Mouse (Mus musculus) spleen, postnatal 36 days (tissue): ENCODE results near the gene Dnah5.

Source experiments
- DNase-seq, 2 experiments: peaks; one replicate each; pipeline ENCODE4 v3.0.0; 2022; ENCODE audit warnings: low spot score in 2 of 2, mixed read lengths in 1 of 2

Dnah5 gene

DNA sequence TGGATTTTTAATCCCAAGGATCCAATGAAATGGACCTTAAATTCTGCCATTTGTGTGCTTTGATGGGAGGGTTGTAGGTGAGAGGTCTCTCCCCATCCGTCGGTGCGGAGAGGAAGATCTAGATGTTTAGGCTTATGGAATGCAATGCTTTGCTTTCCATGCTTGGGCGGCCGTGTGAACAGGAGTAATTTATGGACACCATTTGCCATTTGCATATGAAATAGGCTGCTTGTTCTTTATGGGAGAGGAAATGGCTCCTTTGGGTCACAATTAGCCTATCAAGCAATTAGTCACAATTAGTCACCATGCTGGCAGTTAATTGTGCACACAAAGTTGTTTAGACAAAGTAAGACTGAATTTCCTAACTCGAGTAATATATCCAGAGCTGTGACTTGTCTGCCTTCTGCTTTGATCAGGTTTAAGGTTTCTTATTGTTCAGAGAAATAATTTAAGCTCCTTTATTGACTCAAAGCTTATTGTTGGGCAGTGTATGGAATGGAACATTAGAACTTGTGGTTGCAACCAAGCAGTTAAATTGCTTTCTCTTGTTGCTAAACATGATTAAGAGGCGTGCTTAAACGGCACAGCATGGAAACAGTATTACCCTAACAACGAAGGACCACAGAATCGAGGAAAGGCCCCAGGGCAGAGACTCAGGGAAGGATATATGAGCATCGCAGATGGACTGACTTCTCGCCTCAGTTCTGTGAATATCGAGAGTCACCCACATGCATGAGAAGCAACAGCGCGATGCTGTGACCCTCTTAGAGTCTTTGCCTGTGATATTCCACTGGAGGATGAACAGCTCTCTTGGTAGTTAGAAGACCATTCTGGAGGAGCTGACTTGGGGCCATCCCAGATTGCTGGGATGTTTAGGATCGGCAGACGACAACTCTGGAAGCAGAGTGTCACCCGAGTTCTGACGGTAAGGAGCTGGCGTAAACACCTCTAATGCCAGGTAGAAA is at the start of gene Dnah5:
TSS of gene Dnah5 (plus strand) at position 642 of the 965 bp plus-strand sequence.
- DNase-seq = no peak

DNA sequence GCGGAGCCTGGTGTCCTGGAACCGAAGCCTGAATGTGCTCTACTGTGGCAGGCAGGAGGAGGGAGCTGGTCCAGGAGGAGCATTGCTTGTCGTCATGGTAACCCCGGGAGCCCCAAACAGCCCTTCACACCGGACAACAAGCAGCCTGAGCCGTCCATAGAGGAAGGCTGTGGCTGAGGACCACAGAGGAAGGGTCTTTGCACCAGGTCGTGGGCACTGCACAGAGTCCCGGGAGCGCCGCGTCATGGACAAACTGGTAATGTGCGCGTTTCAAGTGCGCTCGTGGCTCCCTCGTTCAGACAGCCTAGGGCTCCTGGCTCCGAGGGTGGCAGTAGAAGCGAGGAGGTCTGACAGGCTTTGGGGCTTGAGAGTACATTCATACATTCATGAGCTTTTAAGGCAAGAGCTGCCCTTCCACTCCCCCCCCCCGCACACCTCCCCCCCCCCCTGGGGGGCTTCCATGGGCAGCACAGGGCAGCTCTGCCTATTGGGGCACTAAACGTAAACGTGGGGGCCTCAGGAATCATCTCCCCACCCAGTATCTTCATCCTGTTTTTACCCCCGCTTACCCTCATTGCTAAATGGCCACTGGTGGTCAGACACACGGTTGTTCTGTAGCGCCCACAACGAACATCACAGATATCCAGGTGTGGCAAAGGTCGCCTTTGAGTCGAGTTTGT is 48.6 kb upstream of the Dnah5 start:
- no peak for DNase-seq

DNA sequence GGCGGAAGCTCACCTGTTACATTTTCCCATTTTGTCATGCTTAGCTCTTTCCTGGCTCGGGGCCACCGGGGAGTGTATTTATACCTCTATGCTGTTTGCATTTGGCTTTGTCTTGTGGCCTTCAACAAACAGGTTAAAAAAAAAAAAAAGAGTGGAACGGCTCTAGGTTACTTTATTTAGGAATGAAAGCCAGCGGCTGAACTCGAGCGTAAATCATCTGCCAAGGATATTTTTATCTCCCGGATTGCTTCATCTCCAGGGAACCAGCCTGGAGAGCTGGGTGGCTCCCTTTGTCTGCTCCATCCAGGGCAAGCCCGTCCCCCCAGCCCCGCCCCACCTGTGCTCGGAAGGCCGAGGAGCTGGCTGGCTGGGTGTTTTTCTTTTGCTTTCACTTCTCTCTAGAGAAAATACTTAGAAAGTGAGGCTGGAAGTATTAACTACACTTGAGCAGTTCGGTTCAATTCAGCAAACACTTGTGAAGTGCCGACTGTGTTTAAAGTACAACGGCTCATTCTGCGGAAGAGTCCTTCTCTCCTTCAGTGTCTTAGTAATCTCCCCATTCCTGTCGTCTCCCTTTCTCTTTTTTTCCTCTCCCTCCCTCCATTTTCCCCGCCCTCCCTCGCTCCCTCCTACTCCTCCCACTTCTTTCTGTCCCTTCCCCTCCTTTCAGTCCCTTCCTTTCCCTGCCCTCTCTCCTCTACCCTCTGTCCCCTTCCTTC is 44.6 kb upstream of the Dnah5 start:
- peak; percentile 36 to 49 for DNase-seq

DNA sequence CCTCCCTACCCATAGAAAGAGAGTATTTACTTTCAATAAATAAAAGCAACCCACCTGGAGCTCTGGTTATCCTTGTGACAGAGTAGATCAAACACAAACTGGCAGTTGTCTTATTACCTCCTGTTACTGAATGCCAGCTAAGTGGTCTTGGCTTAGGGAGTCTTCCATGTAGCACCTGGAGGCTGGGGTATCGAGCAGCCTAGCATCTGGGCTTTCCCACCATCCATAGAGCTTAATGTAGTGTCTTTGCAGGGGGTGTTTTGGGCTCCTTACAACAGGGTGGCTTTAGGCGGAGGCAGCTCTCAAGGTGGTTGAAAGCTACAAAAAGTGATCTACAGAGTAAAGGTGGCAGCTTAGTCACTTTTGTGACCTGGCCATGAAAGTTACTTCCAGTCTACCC is 41.3 kb upstream of the Dnah5 start:
- DNase-seq = no peak

DNA sequence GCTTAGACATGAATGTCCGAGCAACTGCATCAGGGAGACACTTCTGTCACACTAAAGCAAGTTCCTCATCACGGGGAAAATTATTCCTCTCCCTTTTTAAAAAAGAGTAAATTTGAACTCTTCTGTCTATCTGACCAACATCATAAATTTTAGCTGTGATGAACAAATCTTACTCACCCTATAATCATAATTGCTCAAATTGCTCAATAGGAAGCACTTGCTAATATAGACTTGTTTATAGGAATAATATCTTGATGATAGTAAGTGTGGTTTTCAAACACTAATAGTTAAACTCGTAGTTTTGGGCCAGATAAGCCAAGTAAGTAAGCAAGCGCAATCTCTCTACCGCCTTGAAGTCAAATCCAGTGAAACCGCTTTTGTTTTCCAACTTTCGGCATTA is 38.3 kb upstream of the Dnah5 start:
- DNase-seq = no peak

DNA sequence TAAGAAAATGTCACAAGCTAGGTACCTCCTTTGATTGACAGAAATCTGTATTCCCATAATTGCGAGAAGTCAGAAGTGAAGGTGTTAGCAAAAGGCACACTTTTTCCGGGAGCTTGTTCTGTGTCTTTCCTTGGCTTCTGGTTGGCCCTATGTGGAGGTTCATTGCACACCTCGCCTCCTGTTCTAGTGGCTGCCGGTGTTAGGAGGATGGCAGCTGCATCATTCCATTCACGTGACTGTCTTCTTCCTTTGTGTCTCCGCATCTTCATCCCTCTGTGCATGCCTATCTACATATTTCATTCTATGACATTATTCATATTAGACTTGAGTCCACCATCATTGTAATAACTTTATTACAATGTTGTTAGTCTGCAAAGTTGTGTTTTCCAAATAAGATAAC is 37.5 kb upstream of the Dnah5 start:
- DNase-seq = no peak

DNA sequence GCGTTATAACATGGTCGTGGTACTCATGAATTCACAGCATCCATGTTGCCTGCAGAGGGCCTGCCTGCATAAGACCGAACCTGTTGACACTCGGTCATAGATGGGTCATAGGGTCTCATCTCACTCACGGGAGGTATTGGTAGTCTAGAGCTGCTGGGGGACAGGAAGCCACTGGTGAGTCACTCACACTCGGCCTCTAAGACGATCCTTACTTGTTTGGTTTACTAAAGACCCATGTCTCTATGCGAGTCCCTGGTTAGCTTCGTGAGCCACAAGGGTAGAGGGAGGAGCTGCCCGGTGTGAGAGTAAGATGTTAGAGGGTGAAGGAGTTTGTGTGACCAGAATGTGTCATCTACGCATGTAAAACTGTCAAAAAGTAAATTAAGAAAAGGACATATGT is 24.6 kb upstream of the Dnah5 start:
- DNase-seq = no peak

DNA sequence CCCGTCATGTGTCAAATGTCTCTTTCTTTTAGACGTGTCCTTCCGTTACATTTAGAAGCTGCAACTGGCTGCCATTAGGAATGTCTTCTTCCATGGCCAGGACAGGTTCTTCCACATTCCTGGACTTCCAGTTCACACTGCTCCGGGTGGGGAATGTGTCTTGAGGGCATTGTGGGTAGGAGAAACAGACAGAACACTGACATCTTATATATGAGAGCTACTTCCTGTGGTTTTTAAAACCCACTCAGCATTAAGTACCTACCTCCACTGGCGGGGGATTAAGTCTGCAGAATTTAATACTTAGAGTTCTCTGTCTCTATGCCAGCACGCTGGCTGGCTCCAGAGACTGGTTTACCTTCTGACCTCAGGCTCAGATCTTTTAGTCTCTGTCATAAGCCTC is 24.0 kb upstream of the Dnah5 start:
- DNase-seq = no peak

DNA sequence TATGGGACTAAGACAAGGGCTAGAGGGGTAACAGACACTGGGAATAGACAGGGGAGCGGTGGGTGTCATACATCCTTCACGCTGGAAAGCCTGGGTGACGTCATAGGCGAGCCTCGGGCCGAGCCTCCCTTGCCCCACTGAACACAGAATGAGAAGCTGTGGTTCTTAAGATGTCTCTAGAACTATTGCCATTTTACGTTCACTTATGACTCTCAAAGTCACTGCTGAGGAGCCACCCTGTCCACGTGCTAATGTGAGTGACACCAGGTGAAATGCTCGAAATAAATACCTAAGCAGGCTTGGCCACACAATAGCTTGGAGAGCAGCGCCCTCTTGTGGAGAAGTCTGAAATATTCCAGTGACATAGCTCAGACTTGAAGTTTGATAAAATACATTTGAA is 21.7 kb upstream of the Dnah5 start:
- peak; percentile 39 to 55 for DNase-seq

DNA sequence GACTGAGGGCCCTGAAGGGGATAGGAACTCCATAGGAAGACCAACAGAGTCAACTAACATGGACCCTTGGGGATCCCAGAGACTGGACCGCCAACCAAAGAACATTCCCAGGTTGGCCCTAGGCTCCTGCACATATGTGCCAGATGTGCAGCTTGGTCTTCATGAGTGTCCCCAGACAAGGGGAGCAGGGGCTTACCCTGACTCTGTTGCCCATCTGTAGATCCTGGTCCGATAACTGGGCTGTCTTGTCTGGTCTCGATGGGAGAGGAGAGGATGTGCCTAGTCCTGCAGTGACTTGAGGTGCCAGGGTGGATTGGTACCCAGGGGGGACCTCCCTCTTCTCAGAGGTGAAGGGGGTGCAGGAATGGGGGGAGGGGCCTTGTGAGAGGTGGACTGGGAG is 21.0 kb upstream of the Dnah5 start:
- no peak for DNase-seq

DNA sequence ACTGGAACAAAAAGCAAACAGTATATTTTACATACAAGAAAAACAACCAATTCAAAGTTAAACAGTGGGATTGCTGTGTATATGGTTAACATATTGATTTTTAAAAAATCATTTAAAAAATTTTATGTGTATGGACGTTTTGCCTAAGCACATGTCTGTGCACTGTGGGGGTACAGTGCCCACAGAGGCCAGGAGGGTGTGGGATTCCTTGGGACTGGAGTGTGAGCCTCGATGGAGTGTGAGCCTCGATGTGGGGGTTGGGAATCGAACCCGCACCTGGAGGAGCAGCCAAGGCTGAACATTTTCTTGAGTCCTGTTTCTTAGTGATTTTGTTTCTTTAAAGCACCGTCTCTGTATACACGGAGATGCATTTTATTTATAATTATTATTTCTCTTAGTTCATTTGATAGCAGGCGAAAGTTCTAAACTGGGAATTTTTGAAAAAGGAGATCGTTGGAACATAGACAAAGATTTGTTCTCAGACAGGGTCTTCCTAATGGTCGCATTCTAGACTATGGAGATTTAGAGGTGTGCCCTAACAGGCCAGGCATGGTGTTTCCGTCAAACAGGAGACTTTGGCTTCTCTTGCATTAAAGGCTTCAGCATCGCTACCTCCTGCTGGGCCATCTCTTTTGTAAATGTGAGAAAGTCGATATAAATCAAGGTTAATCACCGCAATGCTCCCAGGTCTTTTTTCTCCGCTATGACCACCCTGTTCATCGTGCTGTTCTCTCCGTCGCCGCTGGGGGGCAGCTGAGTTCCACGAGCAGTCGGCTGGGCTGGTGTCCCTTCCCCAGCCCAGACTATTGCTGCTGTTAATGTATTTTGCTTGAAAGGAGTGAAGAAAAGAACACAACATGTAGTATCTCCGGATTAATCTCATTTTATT is 15.8 kb upstream of the Dnah5 start:
- peak; percentile 26 for DNase-seq

DNA sequence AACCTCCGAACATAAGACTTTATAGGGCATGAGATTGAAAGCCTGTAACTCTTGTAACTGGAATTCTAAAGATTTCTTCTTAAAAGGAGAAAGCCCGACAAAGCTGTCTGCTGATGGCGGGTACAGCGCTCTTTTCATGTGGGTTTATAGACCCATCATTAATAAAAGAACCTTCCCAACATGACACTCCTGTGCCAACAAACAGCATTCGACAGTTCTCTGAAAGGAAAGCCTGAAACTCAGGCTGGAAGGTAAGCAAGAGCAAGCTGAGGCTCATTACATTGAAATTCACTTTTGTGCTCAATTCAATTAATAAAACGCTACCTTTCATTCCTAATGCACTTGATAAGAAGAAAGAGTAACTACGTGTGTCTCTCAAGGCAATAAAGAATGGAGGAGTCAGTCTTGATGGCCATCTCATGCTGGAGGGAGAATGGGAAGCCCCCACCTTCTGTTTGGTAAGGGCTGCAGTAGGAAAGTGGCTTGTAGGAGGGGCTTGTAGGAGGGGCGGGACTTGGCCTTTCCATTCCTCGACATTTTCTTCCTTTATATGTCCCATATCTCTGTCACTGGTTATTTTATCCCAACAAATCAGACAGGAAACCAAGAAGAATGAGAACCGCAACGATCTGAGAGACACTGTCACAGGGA is 15.1 kb upstream of the Dnah5 start:
- DNase-seq = no peak

DNA sequence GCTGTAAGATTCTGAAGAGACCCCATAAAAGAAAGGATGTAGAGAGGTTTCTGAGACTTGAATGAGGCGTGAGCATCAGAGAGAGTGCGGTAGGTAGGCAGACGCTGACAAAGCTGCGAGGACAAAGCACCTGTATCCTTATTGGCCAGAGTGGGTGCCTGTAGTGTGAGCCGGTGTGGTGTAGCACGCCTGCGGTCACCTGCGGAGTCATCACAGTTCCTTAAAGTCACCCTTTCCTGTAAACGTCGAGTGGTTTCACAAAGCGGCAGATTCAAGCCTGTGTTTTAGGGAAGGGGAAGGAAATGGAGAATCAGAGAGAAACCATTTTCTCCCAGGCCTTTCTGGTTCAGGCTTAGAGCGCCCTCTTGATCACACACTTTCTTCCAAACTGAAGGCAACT is 13.9 kb upstream of the Dnah5 start:
- DNase-seq = peak; percentile 9 to 14

DNA sequence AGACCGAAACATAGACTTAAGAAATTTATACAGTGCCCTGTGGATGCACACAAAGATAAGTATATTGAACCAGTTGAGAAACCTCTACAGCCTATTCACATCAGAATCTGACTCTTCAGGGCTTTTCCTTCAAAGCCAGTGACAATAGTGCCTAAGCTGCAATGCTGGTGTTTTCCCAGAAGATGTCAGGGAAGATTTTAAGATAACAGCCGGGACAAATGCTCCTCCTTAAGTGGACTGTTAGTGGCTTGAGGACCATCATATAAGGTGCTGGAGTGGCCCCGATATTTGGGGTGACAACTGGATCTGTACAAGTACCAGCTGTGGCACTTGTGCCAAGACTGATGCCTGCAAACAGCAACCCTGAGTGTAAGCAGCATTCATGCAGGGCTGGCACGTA is 4.9 kb upstream of the Dnah5 start:
- DNase-seq = no peak

DNA sequence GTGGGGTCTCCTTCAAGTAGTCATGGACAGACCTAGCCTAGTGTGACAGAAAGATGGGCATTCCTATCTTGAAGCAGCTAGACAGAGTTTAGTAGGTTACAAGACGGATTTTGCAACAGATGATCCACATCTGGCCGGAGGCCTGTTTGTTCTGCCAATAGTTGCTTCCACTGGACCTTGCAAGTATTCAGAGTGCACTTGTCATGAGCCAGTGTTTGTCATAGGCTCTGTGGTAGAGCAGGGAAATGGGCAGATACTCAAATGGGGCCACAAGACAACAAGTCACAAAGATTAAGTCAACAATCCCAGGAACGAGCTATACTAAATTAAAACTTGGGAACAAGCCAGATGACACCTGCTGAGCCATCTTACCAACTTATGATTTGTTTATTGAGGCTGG is 1.1 kb downstream of the Dnah5 start:
- no peak for DNase-seq

DNA sequence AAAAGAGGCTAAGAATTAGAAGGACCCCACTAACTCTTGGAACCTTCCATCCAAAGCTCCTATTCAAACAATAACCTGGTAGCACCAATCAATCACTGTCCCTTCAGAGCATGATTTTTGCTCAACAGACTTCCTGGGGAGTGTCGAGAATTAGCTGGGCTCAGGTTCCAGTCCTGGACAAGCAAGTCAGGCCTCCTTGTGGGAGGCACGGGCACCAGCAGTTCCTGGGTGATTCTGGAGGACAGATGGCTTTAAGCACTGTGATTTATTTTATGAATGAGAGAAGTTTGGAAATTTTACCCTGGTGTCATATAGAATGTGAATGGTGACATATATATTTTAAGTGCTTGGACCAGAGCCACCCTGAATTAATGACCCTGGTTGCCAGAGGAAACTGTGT is 4.0 kb downstream of the Dnah5 start:
- DNase-seq = no peak

DNA sequence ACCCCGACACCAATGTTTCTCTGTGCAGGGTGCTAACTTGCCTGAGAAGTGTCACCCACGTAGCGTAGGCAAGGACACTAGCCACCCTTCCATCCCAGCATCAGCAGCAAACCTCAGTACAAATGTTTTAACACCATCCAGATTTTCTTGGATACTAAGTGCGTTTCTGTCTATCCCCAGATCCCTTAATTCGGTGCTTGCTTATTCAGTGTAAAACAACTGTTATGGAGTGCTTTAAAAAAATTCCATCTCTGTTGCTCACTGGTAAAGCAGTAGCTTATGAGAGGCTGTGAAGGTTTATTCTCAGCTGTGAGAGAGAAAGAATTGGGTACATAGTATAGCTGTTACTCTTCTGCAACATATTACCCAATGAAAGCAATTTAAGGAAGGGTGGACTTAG is 9.5 kb downstream of the Dnah5 start:
- DNase-seq = no peak

DNA sequence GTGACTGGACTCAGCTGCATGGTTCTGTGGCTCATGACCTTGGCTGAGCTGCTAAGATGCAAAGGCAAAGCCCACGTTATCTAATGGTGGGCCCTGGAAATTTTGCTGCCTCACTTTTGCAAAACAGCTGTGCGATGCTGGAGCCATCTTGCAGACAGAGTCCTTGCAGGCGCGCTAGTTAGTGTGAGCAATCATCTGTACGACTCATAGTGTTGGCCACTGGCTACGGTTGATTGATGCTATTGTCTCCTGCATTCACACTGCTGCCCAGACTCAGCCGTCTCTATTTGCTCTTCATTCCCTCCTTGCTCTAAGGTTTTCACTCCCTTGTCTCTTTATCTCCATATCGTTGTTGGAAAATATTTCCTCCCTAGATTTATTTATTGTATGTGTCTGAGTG is 12.8 kb downstream of the Dnah5 start:
- no peak for DNase-seq

DNA sequence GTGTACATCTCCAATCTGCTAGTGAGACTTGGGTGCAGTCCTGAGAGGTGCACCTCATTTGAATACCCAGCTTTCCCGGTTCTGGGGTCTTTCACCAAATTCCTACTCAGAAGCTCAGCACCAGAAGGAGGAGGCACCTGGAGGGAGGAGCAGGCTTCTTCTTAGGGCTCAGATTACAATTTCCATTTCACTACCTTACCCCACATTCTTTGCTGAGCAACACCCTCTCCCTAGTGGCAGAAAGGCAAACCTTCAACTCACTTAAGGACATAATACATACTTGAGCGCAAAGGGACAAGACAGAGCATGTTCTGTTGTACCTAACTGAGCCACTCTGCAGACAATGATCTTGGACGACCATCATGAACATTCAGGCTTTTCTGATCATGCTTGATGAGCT is 23.8 kb downstream of the Dnah5 start:
- no peak for DNase-seq

DNA sequence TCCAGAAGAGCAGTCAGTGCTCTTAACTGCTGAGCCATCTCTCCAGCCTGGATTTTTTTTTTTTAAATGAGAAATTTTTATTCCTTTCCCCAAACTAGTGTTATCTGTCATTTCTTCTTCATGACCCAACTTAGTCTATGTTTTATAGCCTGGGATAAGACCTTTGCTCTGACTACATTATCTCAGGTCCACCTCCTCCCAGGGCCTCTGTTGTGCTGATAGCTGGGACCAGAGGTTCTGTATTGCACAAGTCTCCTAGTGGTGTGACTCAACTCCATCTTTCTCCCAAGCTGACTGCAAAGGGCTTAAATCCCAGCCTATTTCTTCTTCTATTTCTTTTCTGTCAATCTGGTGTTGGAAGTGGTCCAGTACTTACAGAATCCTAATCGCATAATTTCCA is 56.7 kb downstream of the Dnah5 start:
- DNase-seq = no peak

DNA sequence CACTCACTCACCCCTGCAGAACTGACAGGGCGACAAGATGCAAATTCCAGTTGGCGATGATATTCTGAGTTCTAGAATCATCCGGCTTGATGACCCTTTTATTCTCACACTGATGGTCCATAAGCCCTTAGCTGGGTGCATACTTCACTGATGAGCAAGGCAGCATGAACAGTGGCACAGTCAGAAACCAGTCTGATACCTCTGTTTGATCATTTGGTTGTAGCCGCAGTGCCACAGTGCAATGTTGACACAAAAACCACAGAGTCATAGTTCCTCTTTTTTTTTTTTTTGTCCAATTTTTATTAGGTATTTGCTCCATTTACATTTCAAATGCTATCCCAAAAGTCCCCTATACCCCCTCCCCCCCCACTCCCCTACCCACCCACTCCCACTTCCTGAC is 95.9 kb downstream of the Dnah5 start:
- DNase-seq = peak in 1 of 2 experiments; percentile 4
